Mouse (Mus musculus) megakaryocyte, embryonic 14.5 days (primary cell): ENCODE results near the gene Chst1. TPM values are rescaled to one million over a fixed set of nuclear protein-coding genes. Genes with fewer than 3 reads are reported as not detected.

Source experiments
- H3K27me3 ChIP-seq: replicated peaks from 2 replicates; pipeline ENCODE3; 2012; ENCODE audit warnings: inconsistent platforms
- H3K36me3 ChIP-seq: replicated peaks from 2 replicates; pipeline ENCODE3; 2012; ENCODE audit warnings: low read length, inconsistent platforms, mixed read lengths
- H3K4me1 ChIP-seq: 2 replicates; pipeline ENCODE4 v1.6.1; 2012; ENCODE audit warnings: inconsistent platforms
- H3K4me3 ChIP-seq: replicated peaks from 2 replicates; pipeline ENCODE3; 2012; ENCODE audit warnings: moderate library complexity, mild to moderate bottlenecking, inconsistent platforms
- H3K9me3 ChIP-seq: 2 replicates; pipeline ENCODE4 v1.6.1; 2012; ENCODE audit warnings: inconsistent platforms
- FLI1 ChIP-seq: IDR thresholded peaks from 2 replicates; pipeline ENCODE4 v1.6.1; 2012; ENCODE audit warnings: low read length, inconsistent platforms, mixed read lengths
- GATA1 ChIP-seq: IDR thresholded peaks from 3 replicates; pipeline ENCODE4 v1.6.1; 2012; ENCODE audit warnings: mixed read lengths, low read length, inconsistent platforms, borderline replicate concordance
- polyA plus RNA-seq: library from polyadenylated mRNA; stranded (reverse); fragments of >175 nt; gene quantifications from 2 replicates; pipeline ENCODE4 v1.2.3, GENCODE M21; 2012; ENCODE audit warnings: low replicate concordance; ENCODE audit not compliant: insufficient read depth

Gene Chst1
- polyA plus RNA-seq, 1 experiment: 0.45 TPM

DNA sequence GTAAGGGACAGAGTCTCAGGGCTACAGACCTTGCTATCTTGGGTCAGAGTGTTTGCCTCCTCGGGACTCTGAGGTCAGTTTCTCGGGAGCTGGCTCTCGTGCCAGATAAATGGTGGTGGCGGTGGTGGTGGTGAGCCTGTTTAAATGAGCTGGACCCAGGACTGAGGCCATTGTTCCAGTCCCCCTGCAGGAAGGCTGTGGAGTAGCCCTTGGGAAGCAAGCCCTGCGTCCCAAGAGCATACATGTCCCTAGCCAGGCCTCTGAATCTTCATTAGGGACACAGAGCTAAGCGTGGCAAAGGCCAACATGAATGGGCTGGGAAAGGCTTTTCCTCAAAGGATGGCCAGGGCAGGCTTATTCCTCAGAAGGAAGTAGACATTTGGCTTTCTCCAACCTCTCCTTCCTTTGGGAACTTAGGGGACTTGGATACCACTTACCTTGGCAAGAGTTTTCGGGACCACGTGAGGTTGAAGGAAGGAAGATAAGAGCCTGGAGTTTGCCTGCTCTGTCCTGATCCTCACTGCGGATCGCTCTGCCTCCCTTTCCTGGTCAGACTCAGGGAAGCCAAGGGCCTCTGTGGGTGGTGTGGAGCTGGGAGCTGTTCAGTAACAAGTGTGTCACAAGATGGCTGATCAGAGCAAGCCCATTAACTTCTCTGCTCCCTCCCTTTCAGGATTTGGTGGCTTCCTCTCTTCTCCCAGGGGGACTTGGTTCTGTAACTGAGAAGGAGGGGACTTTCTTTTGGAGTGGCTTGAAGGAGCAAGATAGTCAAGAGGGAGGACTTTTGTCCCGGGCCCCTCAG, 4.4 kb upstream of the Chst1 start:
- Histone ChIP-seq H3K27me3 (peaks cover 84% of the 10 kb centered on the region), H3K4me3 (no peak overlapping the region), H3K9me3 (no peaks in the 10 kb centered on the region), H3K4me1 (peaks cover 14% of the 10 kb centered on the region), H3K36me3 (no peaks in the 10 kb centered on the region)
- TF ChIP-seq FLI1: no peak
- no peak for TF ChIP-seq GATA1

DNA sequence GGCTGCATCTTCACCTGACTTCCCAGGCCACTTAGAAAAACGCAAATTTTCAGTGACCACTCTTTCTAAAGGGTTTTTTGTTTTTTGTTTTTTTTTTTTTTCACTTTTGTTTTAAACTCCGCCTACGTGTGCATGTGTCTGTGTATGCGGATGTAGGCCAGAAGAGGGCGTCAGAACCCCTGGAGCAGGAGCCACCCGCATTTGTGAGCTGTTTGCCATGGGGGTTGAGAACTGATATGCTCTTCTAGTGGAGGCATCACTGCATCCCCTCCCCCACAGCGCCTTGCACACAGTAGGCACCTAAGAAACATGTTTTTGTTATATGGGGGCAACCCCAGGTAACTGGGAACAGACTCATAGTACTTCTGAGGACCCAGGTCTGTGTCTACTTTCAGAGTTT, 2.2 kb upstream of the Chst1 start:
- H3K9me3 ChIP-seq: no peaks in the 10 kb centered on the region
- TF ChIP-seq FLI1 (no peak), GATA1 (no peak)
- H3K36me3 ChIP-seq: no peaks in the 10 kb centered on the region
- peak overlapping the region; percentile 69 for H3K4me3 ChIP-seq
- peaks cover 19% of the 10 kb centered on the region for H3K4me1 ChIP-seq
- H3K27me3 ChIP-seq: peaks cover 92% of the 10 kb centered on the region

DNA sequence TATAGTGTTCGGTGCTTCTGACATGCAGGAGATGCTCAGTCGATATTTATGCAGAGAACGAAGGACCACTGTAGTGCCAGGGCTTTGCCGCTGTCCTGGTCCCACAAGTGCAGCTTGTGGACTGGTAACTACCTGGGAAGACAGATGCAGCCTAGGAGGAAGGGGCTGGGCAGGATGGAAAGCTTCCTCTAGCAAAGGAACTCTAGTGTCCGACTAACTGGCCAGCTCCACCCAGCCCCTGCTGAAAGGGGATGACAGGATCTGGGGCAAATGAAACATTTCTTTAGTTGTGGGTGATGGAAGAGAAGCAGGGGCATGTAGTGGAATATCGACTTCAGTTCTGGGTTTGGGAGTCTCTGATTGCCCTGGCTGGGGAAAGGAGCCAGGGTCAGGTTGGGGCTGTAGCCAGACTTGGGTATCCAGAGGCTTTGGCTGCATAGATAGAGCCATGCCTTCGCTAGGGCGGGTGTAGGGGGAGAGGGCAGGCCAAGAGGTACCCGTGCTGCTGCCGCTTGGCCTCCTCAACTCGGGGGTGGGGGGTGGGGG, 493 bp upstream of the Chst1 start:
- H3K27me3 ChIP-seq: peaks cover 93% of the 10 kb centered on the region
- peaks cover 19% of the 10 kb centered on the region for H3K4me1 ChIP-seq
- no peaks in the 10 kb centered on the region for H3K36me3 ChIP-seq
- no peak overlapping the region for H3K4me3 ChIP-seq
- no peaks in the 10 kb centered on the region for H3K9me3 ChIP-seq
- TF ChIP-seq GATA1: no peak
- TF ChIP-seq FLI1: no peak

DNA sequence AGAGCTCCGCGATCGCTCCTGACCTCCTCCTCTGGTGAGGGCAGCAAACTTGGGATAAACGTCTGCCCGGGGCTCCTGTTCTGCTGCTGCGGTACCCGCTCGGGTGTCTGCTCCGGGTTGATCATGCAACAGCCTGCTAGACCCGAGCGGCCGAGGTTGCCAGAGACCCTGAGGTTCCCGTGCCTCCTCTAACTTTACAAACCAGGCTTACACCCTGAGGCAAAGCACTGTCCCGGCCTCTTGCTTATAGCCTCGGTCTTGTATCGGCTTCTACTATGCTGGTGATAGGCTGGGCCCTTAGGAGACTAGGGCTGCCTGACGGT, 802 bp downstream of the Chst1 start:
- H3K27me3 ChIP-seq: peaks cover 91% of the 10 kb centered on the region
- H3K4me3 ChIP-seq: peak overlapping the region; percentile 87
- peaks cover 19% of the 10 kb centered on the region for H3K4me1 ChIP-seq
- no peaks in the 10 kb centered on the region for H3K36me3 ChIP-seq
- no peak for TF ChIP-seq GATA1
- H3K9me3 ChIP-seq: no peaks in the 10 kb centered on the region

DNA sequence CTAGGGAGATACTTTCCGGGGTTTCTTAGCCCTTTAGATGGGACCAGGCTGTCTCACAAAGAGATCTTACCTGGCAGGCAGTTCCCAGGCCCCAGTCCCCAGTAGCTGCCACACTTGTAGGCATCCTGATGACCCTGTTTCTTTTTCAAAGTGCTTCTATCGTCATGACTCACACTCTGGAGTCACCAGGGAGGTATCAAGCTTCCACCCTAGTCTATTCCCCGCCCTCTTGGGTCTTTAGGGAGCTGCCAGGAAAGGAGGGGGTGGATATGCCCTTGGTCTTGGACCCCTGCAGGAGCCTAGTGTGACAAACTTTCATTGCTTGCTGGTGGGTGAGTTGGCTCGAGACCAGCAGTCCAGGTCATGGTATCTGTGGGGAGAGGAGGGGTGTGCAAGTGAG, 1.7 kb downstream of the Chst1 start:
- Histone ChIP-seq H3K4me1 (peaks cover 24% of the 10 kb centered on the region), H3K27me3 (peaks cover 90% of the 10 kb centered on the region), H3K4me3 (no peak overlapping the region), H3K36me3 (no peaks in the 10 kb centered on the region), H3K9me3 (no peaks in the 10 kb centered on the region)
- TF ChIP-seq GATA1: no peak
- no peak for TF ChIP-seq FLI1

DNA sequence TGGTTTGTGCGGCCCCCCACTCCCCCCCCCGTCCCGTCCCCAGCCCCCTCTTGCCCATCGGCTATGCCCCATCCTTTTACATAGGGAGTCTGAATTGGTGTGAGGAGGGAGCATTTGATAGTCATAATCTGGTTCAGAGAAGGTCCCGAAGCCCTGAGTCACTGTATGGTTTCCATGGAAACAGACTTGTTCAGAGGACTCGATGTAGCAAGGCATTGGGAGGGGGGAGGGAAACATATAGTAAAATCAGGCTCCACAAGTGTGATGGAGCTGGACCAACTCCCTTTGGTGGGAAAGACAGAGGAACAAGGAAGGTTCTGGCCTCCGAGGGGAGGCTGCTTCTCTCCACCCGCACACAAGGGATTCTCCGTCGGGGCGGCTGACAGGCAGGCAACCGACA, 2.6 kb downstream of the Chst1 start:
- no peaks in the 10 kb centered on the region for H3K36me3 ChIP-seq
- no peak for TF ChIP-seq FLI1
- TF ChIP-seq GATA1: no peak
- H3K9me3 ChIP-seq: no peaks in the 10 kb centered on the region
- peaks cover 30% of the 10 kb centered on the region for H3K4me1 ChIP-seq
- H3K27me3 ChIP-seq: peaks cover 90% of the 10 kb centered on the region
- H3K4me3 ChIP-seq: no peak overlapping the region

DNA sequence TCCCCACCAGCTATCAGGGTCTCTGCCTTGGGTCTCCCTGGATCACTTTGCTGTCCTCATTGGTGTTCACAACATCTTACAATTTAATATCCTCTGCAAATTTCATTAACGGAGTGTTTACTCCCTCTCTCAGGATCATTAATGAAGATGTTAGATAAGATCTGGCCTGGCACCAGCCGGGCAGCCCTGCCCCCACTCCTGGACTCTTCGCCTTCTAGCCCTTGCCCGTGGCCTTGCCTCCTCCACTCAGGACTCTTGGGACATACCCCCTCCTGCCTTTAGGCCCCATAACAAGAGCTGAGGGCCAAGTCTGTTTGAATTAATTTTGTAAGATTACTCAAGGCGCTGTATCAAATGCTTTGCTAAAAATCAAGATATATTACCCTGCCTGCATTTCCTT, 4.1 kb downstream of the Chst1 start:
- TF ChIP-seq FLI1: no peak
- no peak for TF ChIP-seq GATA1
- Histone ChIP-seq H3K4me1 (peaks cover 39% of the 10 kb centered on the region), H3K27me3 (peaks cover 93% of the 10 kb centered on the region), H3K9me3 (no peaks in the 10 kb centered on the region), H3K4me3 (no peak overlapping the region), H3K36me3 (no peaks in the 10 kb centered on the region)

DNA sequence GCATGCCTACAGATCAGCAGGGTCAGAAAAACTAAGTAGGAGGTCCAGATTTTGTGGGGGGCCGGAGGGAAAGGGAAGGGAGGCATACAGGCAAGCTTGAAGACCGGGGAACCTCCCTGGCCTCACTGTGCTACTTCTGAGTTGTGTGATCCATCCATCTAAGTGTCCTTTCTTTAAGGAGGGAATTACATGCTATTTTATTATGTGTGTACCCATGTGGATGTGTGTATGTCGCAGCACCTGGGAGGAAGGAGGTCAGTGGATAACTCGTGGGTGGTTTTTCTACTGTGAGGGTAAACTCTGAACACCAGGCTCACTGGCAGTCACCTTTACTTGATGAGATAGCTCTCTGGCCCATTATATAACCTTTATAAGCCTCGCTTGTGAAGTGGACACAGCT, 5.1 kb downstream of the Chst1 start:
- H3K27me3 ChIP-seq: peaks cover 87% of the 10 kb centered on the region
- H3K4me1 ChIP-seq: peaks cover 41% of the 10 kb centered on the region
- H3K9me3 ChIP-seq: no peaks in the 10 kb centered on the region
- no peaks in the 10 kb centered on the region for H3K36me3 ChIP-seq
- H3K4me3 ChIP-seq: no peak overlapping the region
- TF ChIP-seq GATA1 (no peak), FLI1 (no peak)

DNA sequence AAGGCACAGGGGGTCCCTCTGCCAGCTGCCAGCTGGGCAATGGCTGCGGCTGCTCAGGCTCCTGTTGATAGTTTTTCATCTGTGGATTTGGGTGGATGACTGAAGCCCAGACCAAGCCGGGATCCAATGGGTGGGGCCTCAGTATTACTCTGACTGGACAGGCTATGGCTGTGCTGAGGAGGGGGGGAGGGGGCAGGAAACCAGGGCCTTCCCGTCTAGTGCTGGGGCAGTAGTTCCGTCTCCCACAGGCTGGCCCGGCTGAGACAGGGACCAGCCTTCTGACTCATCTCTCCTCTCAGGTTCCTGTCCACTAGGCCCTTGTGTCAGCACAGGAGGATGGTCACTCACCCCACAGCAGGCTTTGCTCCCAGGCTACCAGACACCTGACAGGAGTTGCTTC, 6.5 kb downstream of the Chst1 start:
- Histone ChIP-seq H3K9me3 (no peaks in the 10 kb centered on the region), H3K4me3 (no peak overlapping the region), H3K27me3 (peaks cover 80% of the 10 kb centered on the region), H3K36me3 (no peaks in the 10 kb centered on the region), H3K4me1 (peaks cover 30% of the 10 kb centered on the region)
- no peak for TF ChIP-seq GATA1
- no peak for TF ChIP-seq FLI1

DNA sequence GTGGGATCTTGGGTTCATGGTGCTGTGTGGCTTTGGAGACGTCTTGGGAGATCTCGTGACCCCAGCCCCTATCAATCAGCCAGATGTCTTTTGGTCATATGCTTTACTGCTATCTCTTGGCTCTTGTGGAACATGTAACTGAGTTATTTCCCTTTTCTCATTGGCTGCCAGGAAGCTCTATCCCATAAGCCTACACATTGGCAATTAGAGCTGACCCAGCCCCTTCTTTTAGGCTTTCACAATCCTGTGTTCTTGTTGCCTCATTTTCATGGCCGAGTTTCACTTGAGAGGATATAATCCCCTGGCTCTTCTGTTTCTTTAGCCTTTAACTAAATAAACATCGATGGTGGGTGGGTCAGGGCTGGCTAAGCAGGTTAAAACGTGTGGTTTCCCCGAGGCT, 7.6 kb downstream of the Chst1 start:
- Histone ChIP-seq H3K9me3 (no peaks in the 10 kb centered on the region), H3K27me3 (peaks cover 78% of the 10 kb centered on the region), H3K4me3 (no peak overlapping the region), H3K36me3 (no peaks in the 10 kb centered on the region), H3K4me1 (peaks cover 30% of the 10 kb centered on the region)
- TF ChIP-seq GATA1 (no peak), FLI1 (no peak)

DNA sequence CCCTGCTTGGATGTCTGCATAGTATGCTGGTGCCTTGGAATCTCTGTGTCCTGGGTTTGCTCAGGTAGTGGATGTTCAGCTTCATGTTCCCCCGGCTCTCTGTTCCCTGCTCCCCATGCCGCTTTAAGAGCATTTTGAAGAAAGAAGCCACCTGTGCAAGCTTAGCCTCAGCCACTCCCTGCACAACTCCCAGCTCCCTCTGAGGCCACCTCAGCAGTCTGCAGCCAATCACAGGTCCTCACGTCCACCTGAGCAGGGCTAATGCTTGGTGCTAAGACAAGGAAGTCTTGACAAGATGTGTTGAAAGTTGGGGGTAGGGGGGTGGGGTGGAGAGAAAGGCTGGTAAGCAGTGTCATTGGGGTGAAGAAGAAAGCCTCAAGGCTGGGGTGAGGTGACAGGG, 8.1 kb downstream of the Chst1 start:
- TF ChIP-seq GATA1: no peak
- TF ChIP-seq FLI1: no peak
- no peaks in the 10 kb centered on the region for H3K36me3 ChIP-seq
- peaks cover 30% of the 10 kb centered on the region for H3K4me1 ChIP-seq
- no peaks in the 10 kb centered on the region for H3K9me3 ChIP-seq
- no peak overlapping the region for H3K4me3 ChIP-seq
- H3K27me3 ChIP-seq: peaks cover 77% of the 10 kb centered on the region
